Mouse (Mus musculus) myocyte (in vitro differentiated cells): ENCODE measurements around the gene Gmpr2.

Experiments used
- CEBPB ChIP-seq: IDR thresholded peaks from 2 replicates; pipeline ENCODE4 v1.6.1; 2011; ENCODE audit warnings: mild to moderate bottlenecking, moderate library complexity; ENCODE audit not compliant: poor library complexity, insufficient read depth, severe bottlenecking
- E2F4 ChIP-seq: IDR thresholded peaks from one replicate; pipeline ENCODE4 v1.6.1; 2011; ENCODE audit warnings: mild to moderate bottlenecking, control low read depth, moderate library complexity; ENCODE audit not compliant: insufficient read depth
- MAX ChIP-seq: IDR thresholded peaks from one replicate; pipeline ENCODE4 v1.6.1; 2011; ENCODE audit warnings: low read depth, mild to moderate bottlenecking, control low read depth
- MYOD1 ChIP-seq, 3 experiments: IDR thresholded peaks; one replicate each; pipeline ENCODE4 v1.6.1; 2011; ENCODE audit warnings: control low read depth in 2 of 3, low read depth in 2 of 3, mild to moderate bottlenecking in 2 of 3, moderate library complexity in 1 of 3; ENCODE audit not compliant: insufficient read length in 2 of 3, control insufficient read depth in 1 of 3
- MYOG ChIP-seq, 3 experiments: IDR thresholded peaks; one replicate each; pipeline ENCODE4 v1.6.1; 2011; ENCODE audit warnings: control low read depth in 2 of 3, low read depth in 2 of 3, mild to moderate bottlenecking in 2 of 3; ENCODE audit not compliant: insufficient read length in 2 of 3, control insufficient read depth in 1 of 3, insufficient read depth in 1 of 3
- POLR2A ChIP-seq: IDR thresholded peaks from one replicate; pipeline ENCODE4 v1.6.1; 2011; ENCODE audit warnings: low read depth, mild to moderate bottlenecking, control low read depth, moderate library complexity; ENCODE audit not compliant: insufficient read length
- POLR2AphosphoS2 ChIP-seq: IDR thresholded peaks from one replicate; pipeline ENCODE4 v1.6.1; 2011; ENCODE audit warnings: low read depth, control low read depth; ENCODE audit not compliant: insufficient read length
- REST ChIP-seq: IDR thresholded peaks from one replicate; pipeline ENCODE4 v1.6.1; 2011; ENCODE audit warnings: mild to moderate bottlenecking, control low read depth, moderate library complexity; ENCODE audit not compliant: insufficient read depth, insufficient read length
- SRF ChIP-seq: IDR thresholded peaks from one replicate; pipeline ENCODE4 v1.6.1; 2011; ENCODE audit warnings: low read depth; ENCODE audit not compliant: control insufficient read depth, insufficient read length
- TCF12 ChIP-seq: IDR thresholded peaks from one replicate; pipeline ENCODE4 v1.6.1; 2011; ENCODE audit warnings: mild to moderate bottlenecking, control low read depth; ENCODE audit not compliant: poor library complexity, insufficient read depth, severe bottlenecking
- USF1 ChIP-seq: IDR thresholded peaks from one replicate; pipeline ENCODE4 v1.6.1; 2011; ENCODE audit warnings: low read depth, mild to moderate bottlenecking, control low read depth, moderate library complexity

DNA sequence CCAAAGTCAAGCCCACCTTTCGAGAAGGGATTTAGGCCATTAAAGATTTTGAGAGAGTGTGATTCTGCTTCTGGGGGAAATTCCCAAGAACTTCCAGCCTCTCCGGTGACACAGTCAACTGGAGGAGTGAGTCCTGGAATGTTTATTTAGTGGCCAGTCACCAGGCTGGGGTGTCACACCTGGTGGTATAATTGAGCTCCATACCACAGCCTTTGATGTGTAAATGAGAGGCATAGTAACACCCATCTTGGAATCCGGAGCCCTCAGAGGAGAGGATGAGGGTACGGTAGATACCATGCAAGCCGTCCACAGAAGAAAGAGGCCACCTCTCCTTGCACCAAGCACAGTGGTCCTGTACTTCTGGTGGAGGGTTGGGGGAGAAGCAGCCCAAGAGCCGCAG lies 31.0 kb downstream of the Gmpr2 start:
- no peak for TF ChIP-seq E2F4
- no peak for TF ChIP-seq REST
- no peak for TF ChIP-seq POLR2A
- no peak for TF ChIP-seq TCF12
- TF ChIP-seq MAX = no peak
- no peak for TF ChIP-seq MYOG (IDR thresholded peaks at IDR 0.05; ENCODE audit: control insufficient read depth in 1 of 3, insufficient read depth in 1 of 3, insufficient read length in 2 of 3, low read depth in 2 of 3)
- no peak for TF ChIP-seq MYOD1 (IDR thresholded peaks at IDR 0.05; ENCODE audit: control insufficient read depth in 1 of 3, insufficient read length in 2 of 3, low read depth in 2 of 3)
- TF ChIP-seq POLR2AphosphoS2 = no peak
- no peak for TF ChIP-seq USF1
- no peak for TF ChIP-seq SRF
- no peak for TF ChIP-seq CEBPB
